Mouse (Mus musculus): Measurements from ENCODE around the gene Fpr-rs7.

DNA sequence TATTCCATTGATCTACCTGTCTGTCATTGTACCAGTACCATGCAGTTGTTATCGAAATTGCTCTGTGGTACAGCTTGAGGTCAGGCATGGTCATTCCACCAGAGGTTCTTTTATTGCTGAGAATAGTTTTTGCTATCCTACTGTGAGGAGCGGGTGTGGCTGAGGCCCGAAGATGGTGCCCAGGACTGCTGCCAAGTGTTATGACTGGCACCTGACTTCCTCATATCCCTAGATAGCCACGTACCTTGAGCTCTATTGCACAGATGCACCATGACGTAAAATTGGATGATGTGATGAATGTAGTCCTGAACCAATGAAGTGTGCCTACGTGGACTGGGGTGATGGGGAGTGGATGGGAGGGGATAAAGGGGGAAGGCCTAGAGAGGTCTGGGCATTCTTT is 39.9 kb downstream of the Fpr-rs7 start:
- TF ChIP-seq CTCF (IDR thresholded peaks at IDR 0.05; ENCODE audit: borderline replicate concordance, extremely low read depth, insufficient read depth, insufficient read length) (no peak), POLR2A (IDR thresholded peaks at IDR 0.05; ENCODE audit: borderline replicate concordance, extremely low read depth, insufficient read depth, insufficient read length, poor library complexity, severe bottlenecking) (no peak)

Data from brain, embryonic 14.5 days (tissue).